Mouse (Mus musculus): Measurements from ENCODE around the gene Ing1. TPM values are rescaled to one million over a fixed set of nuclear protein-coding genes. Genes with fewer than 3 reads are reported as not detected.

Gene Ing1
- 32.1 TPM for polyA plus RNA-seq (2014; fragmentation: Illumina TruSeq; extraction: RNeasy Lipid Tissue Mini Kit (QIAGEN cat#74804); ENCODE audit: insufficient read depth, low read depth, low replicate concordance)

DNA sequence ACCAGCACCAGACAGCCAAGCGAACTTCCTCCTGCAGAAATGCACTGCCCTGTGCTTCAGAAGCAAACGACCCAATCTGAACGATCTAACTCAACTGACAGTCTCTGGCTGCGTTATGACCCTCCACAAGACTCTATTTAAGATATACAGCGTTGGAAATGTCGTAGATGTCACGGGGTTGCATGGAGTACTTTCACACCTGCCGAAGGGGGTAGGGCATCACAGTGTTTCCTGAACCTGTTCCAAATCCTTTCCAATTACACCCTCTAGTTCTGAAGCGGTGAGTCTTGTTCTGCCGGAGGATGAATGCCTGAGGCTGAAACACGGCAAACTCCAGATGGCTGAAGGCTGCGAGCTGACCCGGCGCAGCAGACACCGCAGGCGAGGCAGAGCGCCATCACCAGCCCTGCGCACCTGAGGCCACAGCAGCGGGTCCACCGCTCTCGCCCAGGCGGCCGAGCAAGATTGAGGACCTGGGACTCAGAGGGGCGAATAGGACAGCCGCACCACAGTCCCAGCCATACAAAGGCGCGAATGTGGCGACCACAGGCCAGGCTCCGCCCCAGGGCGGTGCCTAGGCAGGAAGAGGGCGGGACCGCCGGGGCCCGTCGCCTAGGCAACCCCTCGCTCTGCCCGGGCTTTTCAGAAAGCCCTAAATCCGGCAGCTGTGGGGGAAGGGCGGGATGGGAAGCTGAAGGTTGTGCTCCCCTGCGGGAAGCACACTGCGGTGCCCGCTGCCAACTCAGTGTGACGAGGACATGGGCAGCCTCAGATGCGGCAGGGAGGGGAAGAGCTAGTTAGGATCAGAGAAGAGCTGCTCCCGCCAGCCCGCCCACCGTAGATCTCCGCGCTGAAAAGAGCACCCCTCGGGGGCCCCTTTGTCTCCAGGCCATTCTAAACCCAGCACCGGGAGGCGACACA lies at the start of gene Ing1:
Ing1 (plus strand) TSS at position 773 of the 921 bp plus-strand sequence.

DNA sequence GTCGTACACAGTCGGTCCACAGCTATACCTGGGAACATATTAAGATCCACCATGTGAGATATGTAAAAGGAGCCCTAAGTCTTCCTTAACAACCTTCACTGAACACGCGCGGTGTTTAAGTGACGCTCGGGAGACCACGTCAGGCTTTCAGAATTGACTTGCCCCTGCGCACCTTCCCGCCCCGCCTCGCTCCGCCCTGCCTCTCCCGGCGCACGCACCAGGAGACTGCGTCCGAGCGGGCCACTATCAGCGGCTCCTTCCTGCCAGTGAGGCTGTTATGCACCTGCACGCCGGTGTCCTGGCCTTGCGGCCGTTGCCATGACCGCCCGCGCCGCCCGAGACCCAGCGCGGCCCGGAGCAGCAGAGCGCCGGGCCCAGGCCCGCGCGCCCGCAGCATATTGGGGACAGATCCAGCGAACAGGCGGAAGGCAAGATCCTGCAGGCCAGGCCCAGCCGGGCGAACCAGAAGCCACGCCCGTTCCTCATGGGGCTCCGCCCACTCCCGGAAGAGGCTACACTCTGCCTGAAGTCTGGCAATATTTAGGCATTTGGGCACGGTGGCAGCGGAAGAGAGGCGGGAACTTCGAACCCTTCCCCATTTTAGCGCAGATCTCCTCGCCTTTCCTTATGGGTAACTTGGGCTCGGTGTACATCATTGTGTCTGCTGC lies 5.0 kb upstream of the Ing1 start, which contains the start of gene Cars2:
Cars2 (minus strand) TSS at position 503 of the 668 bp plus-strand sequence.

Other genes with a start within 250 kb of the Ing1 start
- 67.9 TPM for gene Col4a2, start 242.8 kb upstream of the Ing1 start, polyA plus RNA-seq (2014; fragmentation: Illumina TruSeq; extraction: RNeasy Lipid Tissue Mini Kit (QIAGEN cat#74804); ENCODE audit: insufficient read depth, low read depth, low replicate concordance)
- 100 TPM for gene Col4a1, start 242.7 kb upstream of the Ing1 start, polyA plus RNA-seq (2014; fragmentation: Illumina TruSeq; extraction: RNeasy Lipid Tissue Mini Kit (QIAGEN cat#74804); ENCODE audit: insufficient read depth, low read depth, low replicate concordance)
- gene Rab20, start 76.9 kb upstream of the Ing1 start, polyA plus RNA-seq (2014; fragmentation: Illumina TruSeq; extraction: RNeasy Lipid Tissue Mini Kit (QIAGEN cat#74804); ENCODE audit: insufficient read depth, low read depth, low replicate concordance): 11.5 TPM
- gene Naxd, start 58.1 kb upstream of the Ing1 start, polyA plus RNA-seq (2014; fragmentation: Illumina TruSeq; extraction: RNeasy Lipid Tissue Mini Kit (QIAGEN cat#74804); ENCODE audit: insufficient read depth, low read depth, low replicate concordance): 114 TPM
- 19.1 TPM for gene Cars2, start 4.8 kb upstream of the Ing1 start, polyA plus RNA-seq (2014; fragmentation: Illumina TruSeq; extraction: RNeasy Lipid Tissue Mini Kit (QIAGEN cat#74804); ENCODE audit: insufficient read depth, low read depth, low replicate concordance)
- 19.7 TPM for gene Ankrd10, start 80.2 kb downstream of the Ing1 start, polyA plus RNA-seq (2014; fragmentation: Illumina TruSeq; extraction: RNeasy Lipid Tissue Mini Kit (QIAGEN cat#74804); ENCODE audit: insufficient read depth, low read depth, low replicate concordance)
- gene 1700016D06Rik, start 145.5 kb downstream of the Ing1 start, polyA plus RNA-seq (2014; fragmentation: Illumina TruSeq; extraction: RNeasy Lipid Tissue Mini Kit (QIAGEN cat#74804); ENCODE audit: insufficient read depth, low read depth, low replicate concordance): not detected
- 24.7 TPM for gene Arhgef7, start 172.2 kb downstream of the Ing1 start, polyA plus RNA-seq (2014; fragmentation: Illumina TruSeq; extraction: RNeasy Lipid Tissue Mini Kit (QIAGEN cat#74804); ENCODE audit: insufficient read depth, low read depth, low replicate concordance)

Data from lung, adult 10 weeks (tissue).